Mouse (Mus musculus): ENCODE data around the gene Tmem109. TPM values are rescaled to one million over a fixed set of nuclear protein-coding genes. Genes with fewer than 3 reads are reported as not detected.

Gene Tmem109
- polyA plus RNA-seq, 1 experiment, result 16.3 TPM

DNA sequence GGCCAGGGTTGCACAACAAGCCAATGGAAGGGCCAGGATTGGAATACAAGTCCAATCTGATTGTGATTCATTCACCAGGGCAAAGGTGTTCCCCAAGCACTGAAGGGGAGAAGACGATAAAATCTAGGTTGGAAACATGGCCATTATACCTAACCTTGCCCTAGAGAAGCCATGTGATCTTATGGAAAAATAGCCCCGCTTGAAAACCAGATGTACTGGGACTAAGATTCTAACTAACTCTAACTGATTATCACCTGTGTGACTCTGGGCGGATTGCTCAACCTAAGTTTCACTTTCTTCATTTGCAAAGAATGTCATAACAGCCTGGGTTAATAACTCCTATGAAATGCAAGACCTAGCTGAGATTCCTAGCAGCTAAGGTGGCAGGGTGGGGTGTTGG lies 26.4 kb downstream of the Tmem109 start:
- no peak overlapping the region for H3K9ac ChIP-seq (ENCODE audit: low read depth, poor library complexity, severe bottlenecking)
- no peaks in the 10 kb centered on the region for H3K4me1 ChIP-seq (ENCODE audit: control insufficient read depth, insufficient read depth, low read length)
- no peak overlapping the region for H3K27ac ChIP-seq (ENCODE audit: insufficient read depth, low read length)
- H3K27me3 ChIP-seq (ENCODE audit: control insufficient read depth, insufficient read depth, low read length, poor library complexity, severe bottlenecking), result no peaks in the 10 kb centered on the region
- no peaks in the 10 kb centered on the region for H3K9me3 ChIP-seq (replicated peaks; ENCODE audit: control insufficient read depth, insufficient read depth, low read length, poor library complexity, severe bottlenecking)
- no peaks in the 10 kb centered on the region for H3K36me3 ChIP-seq (ENCODE audit: control insufficient read depth, insufficient read depth, low read length, poor library complexity, severe bottlenecking)
- H3K4me3 ChIP-seq (ENCODE audit: low read depth, low read length), result no peak overlapping the region
- TF ChIP-seq POLR2A (IDR thresholded peaks at IDR 0.05; ENCODE audit: insufficient read depth, low read length) (no peak), CTCF (IDR thresholded peaks at IDR 0.05; ENCODE audit: low read depth, low read length) (no peak), EP300 (IDR thresholded peaks at IDR 0.05; ENCODE audit: insufficient read depth, low read depth, low read length) (no peak)

DNA sequence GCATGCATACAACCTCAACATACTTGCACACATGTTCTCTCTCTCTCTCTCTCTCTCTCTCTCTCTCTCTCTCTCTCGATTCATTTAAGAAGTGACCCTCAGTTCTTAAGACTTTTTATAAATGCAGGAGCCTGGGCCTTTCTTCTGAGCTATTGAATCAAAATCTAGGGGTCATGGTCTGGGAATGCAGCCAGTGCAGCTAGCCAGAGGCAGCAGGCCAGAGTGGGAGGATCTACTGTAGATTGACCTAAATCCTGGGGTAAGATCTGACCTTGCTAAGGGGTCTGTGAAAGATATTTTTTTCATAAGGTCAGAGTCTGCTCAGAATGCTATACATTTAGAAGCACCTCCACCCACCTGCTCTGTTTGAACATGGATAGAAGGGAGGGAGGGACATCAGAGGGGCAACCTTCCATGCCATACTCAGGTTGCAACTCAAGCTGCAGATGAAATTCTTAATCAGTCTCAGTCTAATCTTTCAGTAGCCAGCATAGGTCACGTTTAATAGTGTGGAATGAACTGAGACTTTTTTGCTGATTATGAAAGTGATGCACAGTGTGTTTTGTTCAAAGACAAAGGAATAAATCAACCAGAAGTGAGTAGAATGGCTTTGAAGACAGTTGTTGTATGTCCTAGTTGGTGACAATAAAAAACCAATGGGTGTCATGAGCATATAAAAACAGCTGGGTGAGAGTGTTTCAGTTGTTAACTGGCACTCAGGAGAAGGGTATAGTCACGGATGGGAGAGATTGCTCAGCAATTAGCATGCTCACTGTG lies 34.3 kb downstream of the Tmem109 start:
- no peak overlapping the region for H3K4me3 ChIP-seq (ENCODE audit: low read depth, low read length)
- H3K27ac ChIP-seq (ENCODE audit: insufficient read depth, low read length), result no peak overlapping the region
- no peaks in the 10 kb centered on the region for H3K36me3 ChIP-seq (ENCODE audit: control insufficient read depth, insufficient read depth, low read length, poor library complexity, severe bottlenecking)
- no peaks in the 10 kb centered on the region for H3K9me3 ChIP-seq (replicated peaks; ENCODE audit: control insufficient read depth, insufficient read depth, low read length, poor library complexity, severe bottlenecking)
- no peaks in the 10 kb centered on the region for H3K4me1 ChIP-seq (ENCODE audit: control insufficient read depth, insufficient read depth, low read length)
- H3K27me3 ChIP-seq (ENCODE audit: control insufficient read depth, insufficient read depth, low read length, poor library complexity, severe bottlenecking), result no peaks in the 10 kb centered on the region
- TF ChIP-seq EP300 (IDR thresholded peaks at IDR 0.05; ENCODE audit: insufficient read depth, low read depth, low read length), result no peak
- TF ChIP-seq POLR2A (IDR thresholded peaks at IDR 0.05; ENCODE audit: insufficient read depth, low read length), result no peak
- no peak for TF ChIP-seq CTCF (IDR thresholded peaks at IDR 0.05; ENCODE audit: low read depth, low read length)
- H3K9ac ChIP-seq (ENCODE audit: low read depth, poor library complexity, severe bottlenecking), result no peak overlapping the region

DNA sequence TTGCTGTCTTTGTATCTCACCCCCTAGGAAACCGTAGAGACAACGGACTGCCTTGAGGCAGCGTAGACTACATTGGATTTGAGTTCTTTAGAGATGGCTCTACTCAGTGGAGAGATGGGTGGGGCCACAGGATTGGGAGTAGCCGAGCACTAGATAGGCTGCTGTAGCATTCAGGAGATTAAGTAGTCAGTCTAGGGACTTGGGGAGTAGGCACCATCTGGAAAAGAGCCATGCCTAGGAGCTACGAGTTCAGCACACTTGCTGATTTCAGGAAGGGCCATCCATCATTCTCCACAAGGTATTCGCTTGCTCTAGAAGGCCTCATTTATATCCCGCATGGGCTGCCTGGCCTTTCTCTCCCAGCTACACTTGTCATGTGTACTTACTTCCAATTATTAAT lies 35.7 kb downstream of the Tmem109 start:
- TF ChIP-seq POLR2A (IDR thresholded peaks at IDR 0.05; ENCODE audit: insufficient read depth, low read length) (no peak), EP300 (IDR thresholded peaks at IDR 0.05; ENCODE audit: insufficient read depth, low read depth, low read length) (no peak), CTCF (IDR thresholded peaks at IDR 0.05; ENCODE audit: low read depth, low read length) (no peak)
- no peaks in the 10 kb centered on the region for H3K36me3 ChIP-seq (ENCODE audit: control insufficient read depth, insufficient read depth, low read length, poor library complexity, severe bottlenecking)
- no peaks in the 10 kb centered on the region for H3K9me3 ChIP-seq (replicated peaks; ENCODE audit: control insufficient read depth, insufficient read depth, low read length, poor library complexity, severe bottlenecking)
- no peaks in the 10 kb centered on the region for H3K27me3 ChIP-seq (ENCODE audit: control insufficient read depth, insufficient read depth, low read length, poor library complexity, severe bottlenecking)
- no peak overlapping the region for H3K27ac ChIP-seq (ENCODE audit: insufficient read depth, low read length)
- H3K4me3 ChIP-seq (ENCODE audit: low read depth, low read length), result no peak overlapping the region
- no peaks in the 10 kb centered on the region for H3K4me1 ChIP-seq (ENCODE audit: control insufficient read depth, insufficient read depth, low read length)
- no peak overlapping the region for H3K9ac ChIP-seq (ENCODE audit: low read depth, poor library complexity, severe bottlenecking)

DNA sequence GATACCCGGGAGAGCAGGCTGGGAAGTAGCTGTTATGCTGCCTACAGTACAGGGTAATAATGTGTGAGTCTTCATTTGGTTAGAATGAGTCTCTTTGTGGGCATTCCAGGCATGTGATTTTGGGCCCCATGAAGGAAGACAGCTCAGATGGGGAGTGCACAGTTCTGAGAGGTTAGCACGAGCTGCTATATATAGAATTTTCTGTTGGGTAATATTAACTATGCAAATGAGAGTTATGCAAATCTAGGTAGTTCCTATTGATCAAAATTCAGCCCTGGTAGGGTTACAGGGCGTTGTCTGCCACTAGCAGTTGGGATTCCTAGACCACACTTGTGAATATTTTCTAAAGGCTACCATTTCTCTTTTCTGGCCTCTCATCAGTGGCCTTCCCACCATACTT lies 36.3 kb downstream of the Tmem109 start:
- no peak overlapping the region for H3K4me3 ChIP-seq (ENCODE audit: low read depth, low read length)
- TF ChIP-seq CTCF (IDR thresholded peaks at IDR 0.05; ENCODE audit: low read depth, low read length) (no peak), POLR2A (IDR thresholded peaks at IDR 0.05; ENCODE audit: insufficient read depth, low read length) (no peak), EP300 (IDR thresholded peaks at IDR 0.05; ENCODE audit: insufficient read depth, low read depth, low read length) (no peak)

GRCm38 (mm10) chr19:10844206-10844605 lies 37.6 kb downstream of the Tmem109 start:
- no peaks in the 10 kb centered on the region for H3K36me3 ChIP-seq (ENCODE audit: control insufficient read depth, insufficient read depth, low read length, poor library complexity, severe bottlenecking)
- no peak overlapping the region for H3K4me3 ChIP-seq (ENCODE audit: low read depth, low read length)
- no peak overlapping the region for H3K9ac ChIP-seq (ENCODE audit: low read depth, poor library complexity, severe bottlenecking)
- no peaks in the 10 kb centered on the region for H3K4me1 ChIP-seq (ENCODE audit: control insufficient read depth, insufficient read depth, low read length)
- H3K27ac ChIP-seq (ENCODE audit: insufficient read depth, low read length), result no peak overlapping the region
- H3K27me3 ChIP-seq (ENCODE audit: control insufficient read depth, insufficient read depth, low read length, poor library complexity, severe bottlenecking), result no peaks in the 10 kb centered on the region
- TF ChIP-seq POLR2A (IDR thresholded peaks at IDR 0.05; ENCODE audit: insufficient read depth, low read length) (no peak), CTCF (IDR thresholded peaks at IDR 0.05; ENCODE audit: low read depth, low read length) (no peak), EP300 (IDR thresholded peaks at IDR 0.05; ENCODE audit: insufficient read depth, low read depth, low read length) (no peak)
- H3K9me3 ChIP-seq (replicated peaks; ENCODE audit: control insufficient read depth, insufficient read depth, low read length, poor library complexity, severe bottlenecking), result no peaks in the 10 kb centered on the region

More for the DNA sequence above, 36.3 kb downstream of the Tmem109 start:
- no peaks in the 10 kb centered on the region for H3K36me3 ChIP-seq (ENCODE audit: control insufficient read depth, insufficient read depth, low read length, poor library complexity, severe bottlenecking)
- H3K27me3 ChIP-seq (ENCODE audit: control insufficient read depth, insufficient read depth, low read length, poor library complexity, severe bottlenecking), result no peaks in the 10 kb centered on the region
- no peak overlapping the region for H3K27ac ChIP-seq (ENCODE audit: insufficient read depth, low read length)
- H3K9ac ChIP-seq (ENCODE audit: low read depth, poor library complexity, severe bottlenecking), result no peak overlapping the region
- H3K4me1 ChIP-seq (ENCODE audit: control insufficient read depth, insufficient read depth, low read length), result no peaks in the 10 kb centered on the region
- H3K9me3 ChIP-seq (replicated peaks; ENCODE audit: control insufficient read depth, insufficient read depth, low read length, poor library complexity, severe bottlenecking), result no peaks in the 10 kb centered on the region

DNA sequence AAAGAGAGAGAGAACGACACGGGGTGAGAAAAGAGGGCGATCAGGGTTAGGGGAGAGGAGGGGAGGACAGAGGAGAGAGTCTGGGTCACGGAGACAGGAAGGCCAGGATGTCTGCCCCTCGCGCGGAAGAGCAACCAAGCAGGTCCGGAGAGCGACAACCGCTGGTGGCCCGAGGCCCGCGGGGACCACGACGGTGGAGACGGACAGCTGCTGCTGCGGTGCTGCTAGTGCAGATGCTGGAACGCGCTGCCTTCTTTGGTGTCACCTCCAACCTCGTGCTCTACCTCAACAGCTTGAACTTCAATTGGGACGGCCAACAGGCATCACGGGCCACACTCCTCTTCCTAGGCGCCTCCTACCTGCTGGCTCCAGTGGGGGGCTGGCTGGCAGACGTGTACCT lies 38.9 kb downstream of the Tmem109 start:
- Histone ChIP-seq H3K9me3 (replicated peaks; ENCODE audit: control insufficient read depth, insufficient read depth, low read length, poor library complexity, severe bottlenecking) (no peaks in the 10 kb centered on the region), H3K4me3 (ENCODE audit: low read depth, low read length) (no peak overlapping the region; the same call in 1 of the 2 replicates), H3K9ac (ENCODE audit: low read depth, poor library complexity, severe bottlenecking) (no peak overlapping the region)

More for the DNA sequence above, 38.9 kb downstream of the Tmem109 start:
- Histone ChIP-seq H3K4me1 (ENCODE audit: control insufficient read depth, insufficient read depth, low read length) (no peaks in the 10 kb centered on the region), H3K27ac (ENCODE audit: insufficient read depth, low read length) (no peak overlapping the region), H3K36me3 (ENCODE audit: control insufficient read depth, insufficient read depth, low read length, poor library complexity, severe bottlenecking) (no peaks in the 10 kb centered on the region), H3K27me3 (ENCODE audit: control insufficient read depth, insufficient read depth, low read length, poor library complexity, severe bottlenecking) (no peaks in the 10 kb centered on the region)
- no peak for TF ChIP-seq EP300 (IDR thresholded peaks at IDR 0.05; ENCODE audit: insufficient read depth, low read depth, low read length)
- no peak for TF ChIP-seq POLR2A (IDR thresholded peaks at IDR 0.05; ENCODE audit: insufficient read depth, low read length)
- TF ChIP-seq CTCF (IDR thresholded peaks at IDR 0.05; ENCODE audit: low read depth, low read length), result no peak
